Mouse (Mus musculus) T-cell, adult 66 days (primary cell): ENCODE data around the gene Tunar. TPM values are rescaled to one million over a fixed set of nuclear protein-coding genes. Genes with fewer than 3 reads are reported as not detected.

Experiments used
- total RNA-seq, 2 experiments: library from RNA; stranded (reverse); gene quantifications; 3 replicates in 1 of 2; 4 replicates in 1 of 2; pipeline ENCODE4 v1.2.4; 2023

Tunar gene
- not detected for total RNA-seq

GRCm38 (mm10) chr12:105333570-105333969, at the start of gene Tunar:
TSS of gene Tunar (plus strand) at chr12:105333870.

Other genes starting within 250 kb of the Tunar start
- gene Tcl1b2, start 187.9 kb upstream of the Tunar start, total RNA-seq: not detected
- not detected for gene Tcl1b1, start 174.2 kb upstream of the Tunar start, total RNA-seq
- not detected for gene Tcl1b5, start 157.5 kb upstream of the Tunar start, total RNA-seq
- not detected for gene Tcl1b3, start 142.8 kb upstream of the Tunar start, total RNA-seq
- not detected for gene Tcl1b4, start 131.9 kb upstream of the Tunar start, total RNA-seq
- not detected for gene Tcl1, start 111.1 kb upstream of the Tunar start, total RNA-seq
- under 1 TPM; 0.09 to 0.12 TPM for gene D430019H16Rik, start 120.0 kb downstream of the Tunar start, total RNA-seq
- not detected for gene Bdkrb2, start 229.4 kb downstream of the Tunar start, total RNA-seq